Mouse (Mus musculus) kidney, adult 2 months (tissue): Measurements from ENCODE around the gene Tln2.

Experiments used
- CTCF ChIP-seq: fragments of 200-500 bp; conservative IDR thresholded peaks from 2 replicates; pipeline ENCODE4 v1.5.1; 2011; ENCODE audit warnings: low read depth, mild to moderate bottlenecking, control low read depth, low read length, moderate library complexity, mixed read lengths; ENCODE audit not compliant: insufficient read depth, insufficient read length
- POLR2A ChIP-seq: fragments of 200-500 bp; IDR thresholded peaks from one replicate; pipeline ENCODE4 v1.6.1; 2011; ENCODE audit warnings: low read depth, low read length, control low read depth

- TF ChIP-seq CTCF (no peak), POLR2A (no peak)
These were observed 124.0 kb downstream of the Tln2 start for GRCm38 (mm10) chr9:67435333-67436154.
